Mouse (Mus musculus): ENCODE measurements at regions not wholly inside any gene's neighbourhood (a gene's known extent, or its start where the extent isn't known, plus 50 kb on each side); places are given as distances from the start of the nearest gene placed in this dataset.
"Not testable (repeated sequence)": the region's sequence is repeated elsewhere in the genome, so short reads cannot be mapped to it uniquely, and the experiment has no call there.

DNA sequence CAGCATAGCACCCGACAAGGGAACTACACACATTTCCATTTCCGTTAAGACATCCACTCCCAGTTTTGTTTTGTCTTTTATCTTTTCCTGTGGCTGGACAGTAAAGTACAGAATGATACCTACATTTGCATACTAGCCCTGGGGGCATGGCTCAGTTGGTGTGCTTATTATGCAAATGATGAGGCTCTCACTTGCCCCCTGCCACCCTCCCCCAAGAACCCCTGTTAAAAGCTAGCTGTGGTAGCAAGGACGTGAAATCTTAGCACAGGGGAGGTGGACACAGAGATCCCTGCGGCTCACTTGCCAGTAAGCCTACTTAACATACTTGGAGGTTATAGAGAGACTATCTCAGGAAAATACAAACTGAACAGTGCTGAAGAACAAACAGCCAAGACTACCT lies 375.2 kb upstream of the B3galt2 start:
- no peak for DNase-seq

GRCm38 (mm10) chr1:143286274-143286967 lies 354.0 kb upstream of the B3galt2 start:
- no peak for DNase-seq

DNA sequence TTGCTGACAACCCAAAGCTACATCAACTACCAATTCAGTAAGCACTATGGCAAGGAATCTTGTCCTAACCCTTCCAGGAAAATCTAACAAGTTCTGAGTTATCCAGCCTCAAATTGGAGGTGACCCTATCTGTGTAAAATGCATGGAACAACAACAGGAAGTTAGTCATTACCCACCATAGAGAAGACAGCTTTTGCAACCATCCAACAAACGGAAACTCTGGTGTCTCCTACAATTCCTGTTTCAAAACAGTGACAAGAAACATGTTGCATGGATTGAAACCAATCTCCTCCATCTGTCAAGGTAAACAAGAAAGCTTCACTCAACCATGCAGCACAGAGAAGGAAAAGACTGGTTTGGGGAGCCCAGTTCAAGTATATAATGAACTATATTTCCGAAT lies 353.0 kb upstream of the B3galt2 start:
- no peak for DNase-seq

DNA sequence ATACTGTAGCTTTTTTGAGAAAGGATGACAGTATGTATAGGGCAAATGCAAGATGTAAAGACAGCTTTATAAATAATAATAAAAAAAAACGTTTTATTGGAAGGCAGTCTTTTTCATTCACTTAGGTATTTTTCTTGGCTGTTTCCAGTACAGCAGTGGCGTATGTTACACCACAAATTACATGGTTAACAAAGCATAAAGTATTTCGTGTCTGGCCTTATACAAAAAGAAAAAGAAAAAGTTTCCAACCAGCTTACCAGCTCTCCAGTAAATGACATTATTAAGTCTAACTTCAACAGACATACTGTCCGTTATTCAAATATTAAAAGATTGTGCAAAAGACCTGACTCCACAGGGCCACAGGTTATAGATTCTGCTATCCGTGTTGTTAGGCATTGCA lies 343.9 kb upstream of the B3galt2 start:
- DNase-seq: no peak

DNA sequence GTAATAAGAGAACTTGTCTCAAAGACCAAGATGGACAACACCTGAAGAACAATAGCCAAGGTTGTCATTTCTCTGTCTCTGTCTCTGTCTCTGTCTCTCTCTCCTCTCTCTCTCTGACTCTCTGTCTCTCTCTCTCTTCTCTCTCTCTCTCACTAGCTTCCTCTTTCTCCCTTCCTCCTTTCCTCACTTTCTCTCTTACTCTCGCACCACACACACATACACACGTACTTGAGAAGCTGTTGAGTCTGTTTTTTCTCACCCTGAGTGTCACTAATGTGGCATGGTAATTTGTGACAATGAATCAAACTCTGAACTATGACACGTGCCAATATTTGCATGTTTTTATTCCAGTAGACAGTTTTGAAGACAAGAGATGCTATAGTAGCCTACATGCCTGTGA lies 333.1 kb upstream of the B3galt2 start:
- DNase-seq: no peak

DNA sequence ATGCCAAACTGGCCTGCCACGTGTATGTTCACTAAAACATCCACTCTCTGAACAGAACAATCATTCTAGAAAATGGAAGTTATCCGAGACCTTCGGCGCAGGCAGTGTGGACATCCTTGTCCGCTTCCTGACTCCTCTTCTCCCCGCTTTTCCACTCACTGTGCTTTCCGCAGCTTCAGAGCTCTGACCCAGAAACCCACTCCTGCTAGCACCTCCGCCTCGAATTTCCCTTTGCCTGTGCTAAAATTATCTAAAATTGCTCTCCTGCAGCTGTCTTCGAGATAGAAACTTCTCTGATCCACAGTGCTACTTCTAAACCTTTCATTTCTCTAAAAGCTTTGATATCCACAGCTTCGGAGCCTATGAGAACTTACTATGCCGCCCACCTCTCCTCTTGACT lies 322.1 kb upstream of the B3galt2 start:
- peak; percentile 57 for DNase-seq

DNA sequence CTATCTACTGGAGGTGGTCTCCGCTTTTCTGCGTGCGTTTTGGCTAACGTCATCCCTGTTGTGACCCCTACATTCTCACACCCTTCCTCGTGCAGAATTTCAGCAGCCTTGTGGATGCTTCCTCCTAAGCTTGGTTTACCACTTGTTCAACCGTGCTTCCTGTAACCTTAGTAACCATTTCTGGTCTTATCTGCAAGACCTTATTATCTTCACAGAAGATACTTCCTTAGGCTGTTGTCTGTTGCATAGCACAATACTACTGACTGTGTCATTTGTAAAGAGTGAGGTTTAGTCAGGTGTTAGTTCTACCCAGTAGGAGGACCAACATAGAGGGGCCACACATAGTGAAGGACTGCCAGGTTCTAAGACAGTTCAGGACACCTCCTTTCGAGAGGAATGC lies 320.9 kb upstream of the B3galt2 start:
- DNase-seq: no peak

- no peak for DNase-seq
Measured at GRCm38 (mm10) chr1:143351388-143351787, 289.1 kb upstream of the B3galt2 start.

- DNase-seq: not testable (repeated sequence)
Measured at GRCm38 (mm10) chr1:143360256-143360655, 280.2 kb upstream of the B3galt2 start.

DNA sequence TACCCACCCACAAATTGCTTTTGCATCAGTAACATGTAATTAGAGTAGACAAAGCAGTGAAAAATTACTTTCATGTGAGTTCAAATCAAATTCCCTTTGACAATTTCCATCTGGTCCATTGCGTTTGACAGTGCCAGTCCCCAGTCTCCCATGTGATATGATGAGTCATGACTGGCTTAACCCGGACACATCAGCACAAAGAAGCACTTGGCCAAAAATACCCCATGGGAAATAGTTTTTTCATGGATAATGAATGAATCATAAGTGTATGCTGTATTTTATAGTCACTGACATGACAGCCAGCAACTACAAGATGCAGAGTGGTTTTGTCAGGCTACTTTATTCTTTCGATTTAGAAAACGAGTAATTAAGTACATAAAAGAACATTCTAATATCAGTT lies 248.6 kb upstream of the B3galt2 start:
- DNase-seq: no peak

Measured in right cerebral cortex, adult 18-20 months (tissue).